Mouse (Mus musculus) gastrocnemius, adult 2 months (tissue): Measurements from ENCODE around the gene Nup133. TPM values are rescaled to one million over a fixed set of nuclear protein-coding genes. Genes with fewer than 3 reads are reported as not detected.

Experiments
- DNase-seq: peaks from one replicate; pipeline ENCODE4 v3.0.0; 2022
- H3K27ac ChIP-seq: fragments of 200-600 bp; 2 replicates; pipeline ENCODE4 v1.8.1; 2022; ENCODE audit warnings: mild to moderate bottlenecking
- H3K4me3 ChIP-seq: fragments of 200-600 bp; 2 replicates; pipeline ENCODE4 v1.8.1; 2022; ENCODE audit warnings: mild to moderate bottlenecking, moderate library complexity
- CTCF ChIP-seq: fragments of 200-600 bp; IDR thresholded peaks from 2 replicates; pipeline ENCODE4 v1.8.1; 2022; ENCODE audit warnings: antibody characterized with exemption, mild to moderate bottlenecking, moderate library complexity
- intact Hi-C: fragments of 180-260 bp; cut with DNase I; formaldehyde crosslinking; loops from one replicate; pipeline ENCODE4 v1.15.1; 2025
- total RNA-seq, 2 experiments: library from RNA; stranded (reverse); gene quantifications; 2 replicates each; pipeline ENCODE4 v1.2.3; 2021

Gene Nup133
- total RNA-seq, 2 experiments from 2014 or later, result 11.6 to 17.8 TPM

- Histone ChIP-seq H3K27ac (no peak overlapping the region), H3K4me3 (no peak overlapping the region)
- no peak for TF ChIP-seq CTCF
- DNase-seq, result no peak
- intact Hi-C loops, result no loop called here
Measured at GRCm38 (mm10) chr8:123851590-123851989, 97.5 kb downstream of the Nup133 start.

GRCm38 (mm10) chr8:123849352-123849751 is 99.7 kb downstream of the Nup133 start:
- intact Hi-C loops, result no loop called here
- H3K27ac ChIP-seq, result no peak overlapping the region
- H3K4me3 ChIP-seq, result no peak overlapping the region
- DNase-seq, result no peak
- TF ChIP-seq CTCF, result no peak

GRCm38 (mm10) chr8:123847546-123847945 is 101.5 kb downstream of the Nup133 start:
- Histone ChIP-seq H3K27ac (no peak overlapping the region), H3K4me3 (no peak overlapping the region)
- DNase-seq, result no peak
- no peak for TF ChIP-seq CTCF
- intact Hi-C loops, result no loop called here

Other genes with a start within 250 kb of the Nup133 start
- gene Rab4a, start 143.3 kb downstream of the Nup133 start, total RNA-seq, result 10 to 100 TPM; 12.0 to 12.4 TPM
- under 1 TPM; 0.42 to 0.46 TPM for gene Ccsap, start 89.1 kb downstream of the Nup133 start, total RNA-seq
- gene Acta1, start 54.5 kb downstream of the Nup133 start, total RNA-seq, result over 10,000 TPM; 45,578 to 47,175 TPM
- 10 to 100 TPM; 15.8 to 18.6 TPM for gene Abcb10, start 33.9 kb upstream of the Nup133 start, total RNA-seq
- gene Taf5l, start 72.1 kb upstream of the Nup133 start, total RNA-seq, result 10 to 100 TPM; 14.6 to 15.2 TPM
- gene Urb2, start 72.2 kb upstream of the Nup133 start, total RNA-seq, result 1 to 10 TPM; 5.8 to 6.0 TPM